Mouse (Mus musculus): ENCODE data around the gene Fgf23.

Gene Fgf23

GRCm38 (mm10) chr6:127072817-127073216 is at the start of gene Fgf23:
TSS of gene Fgf23 (plus strand) at chr6:127072902.
- DNase-seq (ENCODE audit: inconsistent ontology term): no peak

DNA sequence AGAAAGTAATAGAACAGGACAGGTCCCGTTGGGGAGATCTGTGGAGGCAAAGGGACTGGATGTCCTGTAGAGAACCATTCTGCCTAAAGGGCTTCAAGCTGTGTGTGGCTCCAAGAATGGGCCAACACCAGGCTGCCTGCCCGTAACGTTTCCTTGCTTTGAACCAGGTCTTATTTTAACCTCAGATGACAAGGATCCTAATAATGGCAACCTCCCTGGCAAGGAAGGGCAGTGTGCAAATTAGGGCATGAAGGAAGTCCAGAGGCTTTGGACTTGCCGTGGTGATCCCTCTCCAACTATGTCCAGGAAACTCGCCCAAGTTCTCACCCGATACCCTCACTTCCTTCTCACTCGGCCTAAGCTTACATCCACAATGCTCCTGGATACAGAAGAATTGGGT is 47.9 kb upstream of the Fgf23 start:
- DNase-seq (ENCODE audit: inconsistent ontology term): no peak

DNA sequence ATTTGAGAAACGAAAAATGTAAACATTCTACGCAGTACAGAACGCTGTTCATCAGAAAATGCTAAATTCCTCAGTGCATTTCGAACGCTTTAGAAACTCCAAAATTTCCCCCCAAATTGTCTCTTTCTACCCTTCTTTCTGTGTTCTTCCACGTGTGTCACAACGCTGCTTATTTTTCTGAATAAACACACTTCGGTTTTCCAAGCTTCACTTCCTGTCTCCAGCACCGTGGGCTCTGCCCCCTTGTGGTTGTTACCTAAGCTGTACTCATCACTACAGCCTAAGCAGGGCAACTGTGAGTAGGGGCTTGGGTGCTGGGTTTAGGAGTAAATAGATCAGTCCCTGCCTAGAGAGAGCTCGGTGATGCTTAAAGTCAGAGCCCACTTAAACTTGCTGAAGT is 37.9 kb upstream of the Fgf23 start:
- peak; percentile 39 for DNase-seq (ENCODE audit: inconsistent ontology term)

DNA sequence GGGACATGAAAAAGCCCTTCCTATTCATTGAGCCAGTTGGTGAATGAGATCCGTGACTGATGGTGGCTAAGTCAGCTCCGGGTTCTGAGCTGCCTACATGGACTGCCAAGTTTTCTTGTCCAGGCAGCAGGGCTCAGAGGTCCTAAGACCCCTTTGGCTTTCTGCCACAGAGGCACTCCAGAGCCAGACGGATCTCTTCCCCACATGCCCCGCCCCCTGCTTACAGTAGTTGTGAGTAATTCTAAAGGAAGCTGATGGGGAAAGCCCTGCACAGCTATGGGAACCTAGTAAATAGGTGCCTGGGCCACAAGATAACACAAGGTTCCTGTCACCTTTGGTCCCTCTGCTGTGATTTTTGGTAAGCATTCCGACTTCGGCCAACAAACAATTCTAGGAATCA is 27.8 kb upstream of the Fgf23 start:
- peak; percentile 70 for DNase-seq (ENCODE audit: inconsistent ontology term)

DNA sequence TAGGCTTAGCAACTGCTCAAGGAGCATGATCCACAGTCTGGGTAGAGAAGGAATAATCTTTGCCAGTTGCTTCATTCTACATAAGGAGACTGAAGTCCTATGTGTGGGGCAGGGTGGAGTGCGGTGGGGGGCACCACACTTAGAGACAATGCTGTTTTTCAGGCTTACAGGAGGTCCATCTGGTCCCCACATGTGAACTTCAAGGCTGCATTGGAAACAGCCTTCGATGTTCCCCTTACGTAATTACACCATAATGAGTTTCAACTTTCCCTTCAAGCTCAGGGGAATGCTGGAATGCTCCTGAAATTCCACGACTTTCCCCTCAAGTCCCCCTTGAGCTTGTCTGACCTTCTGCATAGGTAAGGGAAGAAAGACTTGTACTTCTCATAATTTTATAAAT is 21.9 kb upstream of the Fgf23 start:
- no peak for DNase-seq (ENCODE audit: inconsistent ontology term)

DNA sequence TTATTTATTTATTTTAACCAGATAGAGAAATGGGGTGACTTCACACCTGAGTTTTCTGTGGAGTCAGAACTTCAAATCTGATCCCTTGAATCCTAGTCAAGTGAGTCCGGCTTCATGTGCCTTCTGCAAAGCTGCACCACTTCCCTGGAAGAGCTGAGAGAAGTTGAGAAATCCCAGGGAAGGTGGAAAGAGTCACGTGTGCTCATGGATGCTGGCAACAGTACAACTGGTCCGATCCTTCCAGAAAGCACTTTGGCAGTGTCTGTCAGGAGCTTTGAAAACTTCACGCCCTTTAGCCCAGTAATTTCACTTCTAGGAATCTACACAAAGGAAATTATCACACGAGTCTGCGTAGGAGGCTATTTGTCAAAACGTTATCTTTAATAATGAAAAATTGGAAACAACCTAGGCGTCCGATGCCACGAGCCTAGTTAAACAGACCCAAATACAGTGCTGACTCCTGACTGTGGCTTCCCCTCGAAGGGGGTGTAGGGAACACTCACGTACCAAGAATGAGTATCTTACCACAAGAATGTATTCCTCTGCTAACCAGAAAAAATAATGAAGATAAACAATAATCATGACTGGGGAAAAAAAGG is 15.6 kb upstream of the Fgf23 start:
- DNase-seq (ENCODE audit: inconsistent ontology term): peak; percentile 86

- DNase-seq (ENCODE audit: inconsistent ontology term): no peak
These were observed 12.7 kb upstream of the Fgf23 start for GRCm38 (mm10) chr6:127059975-127060374.

DNA sequence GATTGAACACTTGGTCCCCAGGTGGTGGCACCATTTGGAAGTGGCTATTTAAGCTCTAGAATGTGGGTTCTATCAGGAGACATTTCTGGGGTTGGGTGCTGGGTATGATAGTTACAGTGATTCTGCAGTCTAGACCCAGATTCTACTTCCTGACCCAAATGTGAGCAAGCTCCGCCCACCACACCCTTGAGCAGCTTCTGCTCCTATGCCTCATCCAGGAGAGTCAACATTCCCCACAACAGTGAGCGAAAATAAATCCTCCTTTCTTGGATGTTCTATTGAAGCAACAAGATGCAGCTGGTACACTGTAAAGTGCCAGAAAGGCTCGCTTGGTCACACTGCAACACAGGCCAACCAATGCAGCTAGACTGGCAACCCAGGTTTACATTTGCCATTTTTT is 8.8 kb upstream of the Fgf23 start:
- DNase-seq (ENCODE audit: inconsistent ontology term): no peak

DNA sequence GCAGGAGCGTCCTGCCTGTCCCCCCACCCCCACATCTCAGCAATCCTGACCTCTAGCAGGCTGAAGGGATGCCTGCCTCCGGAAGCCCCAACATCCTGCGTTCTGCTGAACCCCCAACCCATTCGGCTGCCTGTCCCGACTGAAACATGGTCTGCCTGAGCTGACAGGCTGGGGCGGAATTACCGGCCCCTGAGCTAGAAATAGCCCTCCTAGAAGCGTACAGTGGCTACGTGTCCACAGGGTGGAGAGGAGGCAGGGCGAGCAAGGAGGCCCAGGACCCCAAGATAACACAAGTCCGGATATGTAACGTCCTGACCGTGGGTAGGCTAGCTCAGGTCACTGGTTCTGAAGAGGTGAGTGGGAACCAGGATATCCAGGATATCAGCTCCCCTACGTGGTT is 7.9 kb upstream of the Fgf23 start:
- no peak for DNase-seq (ENCODE audit: inconsistent ontology term)

DNA sequence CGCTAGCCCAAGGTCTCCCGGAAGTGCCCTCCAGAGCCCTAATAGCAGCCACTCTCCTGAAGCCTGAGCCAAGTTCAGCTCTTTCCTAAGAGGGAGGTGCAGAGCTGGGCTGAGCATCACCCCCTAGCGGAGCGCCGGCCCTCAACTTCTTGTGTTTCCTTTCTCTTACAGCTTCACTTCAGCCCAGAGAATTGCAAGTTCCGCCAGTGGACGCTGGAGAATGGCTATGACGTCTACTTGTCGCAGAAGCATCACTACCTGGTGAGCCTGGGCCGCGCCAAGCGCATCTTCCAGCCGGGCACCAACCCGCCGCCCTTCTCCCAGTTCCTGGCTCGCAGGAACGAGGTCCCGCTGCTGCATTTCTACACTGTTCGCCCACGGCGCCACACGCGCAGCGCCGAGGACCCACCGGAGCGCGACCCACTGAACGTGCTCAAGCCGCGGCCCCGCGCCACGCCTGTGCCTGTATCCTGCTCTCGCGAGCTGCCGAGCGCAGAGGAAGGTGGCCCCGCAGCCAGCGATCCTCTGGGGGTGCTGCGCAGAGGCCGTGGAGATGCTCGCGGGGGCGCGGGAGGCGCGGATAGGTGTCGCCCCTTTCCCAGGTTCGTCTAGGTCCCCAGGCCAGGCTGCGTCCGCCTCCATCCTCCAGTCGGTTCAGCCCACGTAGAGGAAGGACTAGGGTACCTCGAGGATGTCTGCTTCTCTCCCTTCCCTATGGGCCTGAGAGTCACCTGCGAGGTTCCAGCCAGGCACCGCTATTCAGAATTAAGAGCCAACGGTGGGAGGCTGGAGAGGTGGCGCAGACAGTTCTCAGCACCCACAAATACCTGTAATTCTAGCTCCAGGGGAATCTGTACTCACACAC is 7.4 kb downstream of the Fgf23 start:
- DNase-seq (ENCODE audit: inconsistent ontology term): peak; percentile 89

GRCm38 (mm10) chr6:127081820-127082219 is 9.1 kb downstream of the Fgf23 start:
- no peak for DNase-seq (ENCODE audit: inconsistent ontology term)

- no peak for DNase-seq (ENCODE audit: inconsistent ontology term)
These were observed 14.0 kb downstream of the Fgf23 start for GRCm38 (mm10) chr6:127086739-127087138.

DNA sequence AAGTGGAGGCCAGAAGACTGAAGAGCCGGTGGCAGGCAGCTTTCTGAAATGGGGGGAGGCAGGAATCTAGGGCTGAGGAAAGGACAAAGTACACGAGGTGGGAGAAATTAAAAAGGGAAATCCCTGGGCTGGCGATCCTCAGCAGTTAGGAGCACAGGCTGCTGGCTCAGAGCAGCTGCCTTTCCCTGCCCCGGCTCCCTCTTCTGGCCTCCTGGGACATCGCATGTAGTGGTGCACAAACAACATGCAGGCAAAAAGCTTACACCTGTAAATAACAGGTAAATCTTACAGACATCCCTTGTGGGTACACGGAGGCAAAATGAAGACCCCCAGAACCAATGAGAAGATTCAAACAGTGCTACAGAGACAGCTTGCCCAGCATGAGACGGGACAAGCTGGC is 21.9 kb downstream of the Fgf23 start:
- no peak for DNase-seq (ENCODE audit: inconsistent ontology term)

DNA sequence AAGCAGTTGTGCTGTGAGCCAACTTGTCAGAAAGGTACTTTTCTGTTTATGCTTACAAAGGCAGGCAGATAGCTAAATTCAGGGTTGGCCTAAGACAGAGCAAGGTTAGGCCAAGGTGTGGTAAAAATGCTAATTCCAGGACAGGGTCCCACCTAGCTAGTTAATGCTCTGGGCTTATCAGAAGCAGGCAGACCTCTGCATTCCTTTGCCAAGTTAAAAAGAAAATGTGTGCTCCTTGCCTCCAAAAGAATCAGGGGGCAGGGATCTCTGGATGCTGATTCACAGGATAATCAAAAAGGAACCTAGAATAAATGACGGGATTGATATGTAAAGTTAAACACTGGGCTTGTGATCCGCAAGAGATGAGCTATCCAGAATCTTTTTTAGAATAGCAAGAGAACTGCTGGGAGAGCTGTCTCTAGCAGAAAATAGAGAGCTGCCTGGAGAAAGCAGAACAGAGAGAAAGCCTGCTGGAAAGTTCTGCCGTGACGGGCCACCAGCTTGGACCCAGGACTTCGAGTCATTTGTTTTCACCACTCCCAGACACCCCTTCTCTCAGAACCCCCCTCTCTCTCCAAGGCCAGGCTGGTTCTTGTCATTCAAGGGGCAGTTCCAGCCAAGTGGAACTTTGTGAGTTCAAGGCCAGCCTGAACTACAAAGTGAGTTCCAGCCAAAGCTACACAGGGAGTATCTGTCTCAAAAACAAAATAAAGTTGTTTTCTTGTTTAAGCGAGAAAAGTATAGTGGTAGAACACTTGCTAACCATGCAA is 31.0 kb downstream of the Fgf23 start:
- DNase-seq (ENCODE audit: inconsistent ontology term): no peak

- no peak for DNase-seq (ENCODE audit: inconsistent ontology term)
These were observed 31.8 kb downstream of the Fgf23 start for GRCm38 (mm10) chr6:127104396-127105029.

GRCm38 (mm10) chr6:127105107-127105506 is 32.4 kb downstream of the Fgf23 start:
- DNase-seq (ENCODE audit: inconsistent ontology term): no peak

GRCm38 (mm10) chr6:127106189-127106588 is 33.5 kb downstream of the Fgf23 start:
- no peak for DNase-seq (ENCODE audit: inconsistent ontology term)

DNA sequence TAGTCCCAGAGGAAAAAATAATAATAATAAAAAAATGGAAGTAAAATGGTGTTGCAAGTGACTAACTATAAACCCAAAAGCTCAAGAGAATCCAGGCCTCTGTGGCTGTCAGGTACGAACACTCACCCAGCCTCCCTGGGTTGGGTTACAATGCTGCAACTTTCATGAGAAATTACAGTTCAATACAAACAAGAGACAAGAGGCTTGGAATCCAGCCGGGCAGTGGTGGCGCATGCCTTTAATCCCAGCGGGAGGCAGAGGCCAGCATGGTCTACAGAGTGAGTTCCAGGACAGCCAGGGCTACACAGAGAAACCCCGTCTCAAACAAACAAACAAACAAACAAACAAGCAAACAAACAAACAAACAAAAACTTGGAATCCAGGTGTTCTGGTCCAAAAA is 34.0 kb downstream of the Fgf23 start:
- DNase-seq (ENCODE audit: inconsistent ontology term): no peak

DNA sequence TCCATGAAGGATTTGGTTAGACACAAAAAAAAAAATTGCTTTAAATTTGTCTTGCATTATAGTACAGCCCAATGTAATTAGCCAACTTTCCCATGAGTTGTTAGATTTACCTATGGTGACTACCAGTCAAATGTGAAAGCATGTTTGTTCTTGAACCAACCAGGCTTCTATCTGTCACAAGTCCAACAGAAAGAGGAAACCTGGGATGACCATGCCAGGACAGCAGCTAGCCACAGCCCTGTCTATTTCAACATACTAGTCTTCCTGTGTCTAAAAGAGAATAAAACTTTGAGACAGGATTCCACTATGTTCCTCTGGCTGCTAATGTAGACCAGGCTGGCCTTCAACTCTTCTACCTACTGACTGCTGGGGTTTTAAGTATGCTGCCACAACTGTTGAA is 34.7 kb downstream of the Fgf23 start:
- no peak for DNase-seq (ENCODE audit: inconsistent ontology term)

GRCm38 (mm10) chr6:127108368-127109060 is 35.8 kb downstream of the Fgf23 start:
- no peak for DNase-seq (ENCODE audit: inconsistent ontology term)

DNA sequence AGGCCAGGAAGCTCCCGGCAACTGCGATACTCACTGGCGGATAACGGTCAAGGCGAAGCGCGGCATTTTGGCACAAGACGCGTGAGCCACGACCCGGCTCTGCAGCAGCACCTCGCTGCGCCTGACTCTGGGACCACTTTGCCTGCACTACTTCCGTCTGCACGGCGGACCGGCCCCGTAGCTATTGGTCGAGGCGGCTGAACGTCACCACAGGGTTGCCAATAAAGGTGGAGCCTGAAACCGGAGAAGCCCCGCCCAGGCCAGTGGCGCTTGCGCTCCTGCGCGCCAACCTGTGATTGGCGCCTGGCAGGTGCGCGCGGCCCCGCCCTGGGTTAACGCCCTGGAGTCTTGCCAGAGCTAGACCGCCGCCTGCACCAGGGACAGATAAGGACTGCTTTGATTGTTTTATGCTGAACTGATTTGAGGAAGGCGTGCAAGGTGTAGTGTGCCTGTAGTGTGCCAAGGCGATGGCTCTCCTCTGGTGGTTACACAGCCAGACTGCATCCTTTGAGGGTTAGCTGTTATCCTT is 36.8 kb downstream of the Fgf23 start, which contains the start of gene Tigar:
TSS of gene Tigar (minus strand) at position 156 of the 529 bp plus-strand sequence.
- DNase-seq (ENCODE audit: inconsistent ontology term): peak; percentile 95

Data from Muller cell, postnatal 12 days (primary cell).